Mouse (Mus musculus): ENCODE data around the gene Tmprss3.

DNA sequence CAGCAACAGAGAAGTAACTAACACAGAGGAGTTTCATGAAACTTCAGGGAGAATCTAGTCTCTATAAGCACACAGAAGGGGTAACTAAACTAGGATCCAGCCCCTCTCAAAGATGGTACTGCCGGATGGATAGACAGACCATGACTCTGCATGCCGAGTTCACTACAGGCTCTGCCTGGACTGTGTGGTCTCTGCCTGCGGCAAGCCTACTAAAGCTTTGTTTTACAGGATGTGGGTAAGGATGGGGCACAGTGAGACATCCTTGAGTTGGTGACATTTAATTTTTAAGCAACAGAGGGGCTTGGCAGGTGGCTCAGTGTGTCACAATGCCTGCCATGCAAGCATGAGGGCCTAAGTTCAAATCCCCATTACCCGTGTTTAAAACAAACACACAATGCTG lies 22.5 kb downstream of the Tmprss3 start:
- TF ChIP-seq ETS1 (IDR thresholded peaks at IDR 0.05; ENCODE audit: low read depth, low read length) = no peak
- TF ChIP-seq POLR2A (IDR thresholded peaks at IDR 0.05; ENCODE audit: control insufficient read depth in 1 of 2, insufficient read depth in 1 of 2, low read depth in 1 of 2, low read length in 2 of 2, poor library complexity in 1 of 2) = no peak
- no peak for TF ChIP-seq MAFK (IDR thresholded peaks at IDR 0.05; ENCODE audit: borderline replicate concordance, low read depth, low read length)
- TF ChIP-seq EP300 (IDR thresholded peaks at IDR 0.05; ENCODE audit: low read depth in 1 of 2, low read length in 2 of 2) = no peak
- TF ChIP-seq RCOR1 (IDR thresholded peaks at IDR 0.05; ENCODE audit: low read depth, low read length) = no peak
- no peak for TF ChIP-seq USF1 (IDR thresholded peaks at IDR 0.05; ENCODE audit: low read depth, low read length)
- no peak for TF ChIP-seq MXI1 (IDR thresholded peaks at IDR 0.05; ENCODE audit: low read depth, low read length)
- no peak for TF ChIP-seq CTCF (IDR thresholded peaks at IDR 0.05 in 2 of 3, conservative IDR thresholded peaks at IDR 0.05 in 1 of 3; ENCODE audit: control insufficient read depth in 1 of 3, insufficient read depth in 1 of 3, low read depth in 2 of 3, low read length in 3 of 3, poor library complexity in 1 of 3, severe bottlenecking in 1 of 3)
- TF ChIP-seq GATA1 (IDR thresholded peaks at IDR 0.05; ENCODE audit: low read depth, low read length) = no peak
- TF ChIP-seq POLR2AphosphoS2 (IDR thresholded peaks at IDR 0.05; ENCODE audit: low read length) = no peak
- no peak for TF ChIP-seq TAL1 (IDR thresholded peaks at IDR 0.05; ENCODE audit: low read length)
- TF ChIP-seq USF2 (IDR thresholded peaks at IDR 0.05; ENCODE audit: borderline replicate concordance in 1 of 2, insufficient read depth in 1 of 2, low read depth in 1 of 2, low read length in 2 of 2) = no peak
- TF ChIP-seq SIN3A (IDR thresholded peaks at IDR 0.05; ENCODE audit: low read length) = no peak
- no peak for TF ChIP-seq MYC (IDR thresholded peaks at IDR 0.05; ENCODE audit: low read depth, low read length)
